Mouse (Mus musculus): ENCODE results near the gene Capn15. TPM values are rescaled to one million over a fixed set of nuclear protein-coding genes. Genes with fewer than 3 reads are reported as not detected.

The Capn15 gene
- polyA plus RNA-seq (2017; shearing (Covaris generic)), result 1 to 10 TPM; 5.3 to 6.6 TPM

GRCm38 (mm10) chr17:25985306-25986294 lies at the start of gene Capn15:
Gene Capn15, minus strand, starts transcription at chr17:25985796.
- ATAC-seq, result peak; percentile 98

DNA sequence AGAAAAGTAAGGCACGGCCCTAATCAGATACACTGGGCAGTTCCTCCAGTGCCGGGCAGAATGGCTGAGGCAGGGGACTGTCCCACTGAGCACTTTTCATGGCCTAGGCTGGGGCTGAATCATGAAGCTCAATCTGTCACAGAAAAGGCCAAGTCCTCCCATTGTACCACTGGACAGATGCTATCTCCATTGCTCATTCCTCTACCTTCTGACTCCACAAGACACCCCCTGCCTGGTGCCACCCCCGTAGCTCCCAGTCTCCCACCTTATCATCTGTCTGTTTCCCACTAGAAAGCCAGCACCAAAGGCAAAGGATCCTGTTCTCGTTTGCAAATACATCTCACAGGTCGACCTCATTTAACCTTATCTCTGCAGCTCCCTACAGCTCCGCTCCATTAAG lies 46.4 kb upstream of the Capn15 start:
- no peak for ATAC-seq

DNA sequence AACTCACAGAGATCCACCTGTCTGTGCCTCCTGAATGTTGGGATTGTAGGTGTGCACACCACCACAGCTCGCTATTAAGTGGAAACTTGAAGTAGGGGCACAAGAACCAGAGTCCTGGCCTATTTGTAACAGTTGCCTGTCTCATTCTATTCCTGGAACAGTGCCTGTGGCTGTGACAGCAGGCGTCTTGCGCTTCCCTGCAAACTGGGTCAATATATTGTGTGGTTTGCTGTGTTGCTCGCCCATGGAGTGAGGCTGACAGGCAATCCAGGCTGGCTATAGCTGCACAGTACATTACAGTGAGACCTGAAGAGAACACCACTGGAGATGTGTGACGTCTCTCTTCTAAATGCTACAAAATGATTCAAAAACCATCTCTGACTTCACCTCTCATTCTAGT lies 46.0 kb upstream of the Capn15 start:
- no peak for ATAC-seq

DNA sequence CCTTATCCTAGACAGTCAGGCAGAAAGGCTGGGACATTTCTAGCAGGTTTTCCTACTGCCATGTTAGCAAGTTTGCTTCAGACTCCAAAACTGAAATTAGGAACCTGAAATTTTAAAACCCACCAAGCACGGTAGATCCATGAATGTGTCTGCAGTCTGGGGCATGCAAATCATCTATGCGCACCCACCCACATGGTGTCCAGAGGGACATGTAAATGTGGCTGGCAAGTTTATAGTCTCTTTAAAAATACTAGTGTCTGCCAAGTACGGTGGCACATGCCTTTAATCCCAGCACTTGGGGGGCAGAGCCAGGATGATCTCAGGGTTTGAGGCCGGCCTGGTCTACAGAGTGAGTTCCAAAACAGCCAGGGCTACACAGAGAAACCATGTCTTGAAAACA lies 42.7 kb upstream of the Capn15 start:
- no peak for ATAC-seq

DNA sequence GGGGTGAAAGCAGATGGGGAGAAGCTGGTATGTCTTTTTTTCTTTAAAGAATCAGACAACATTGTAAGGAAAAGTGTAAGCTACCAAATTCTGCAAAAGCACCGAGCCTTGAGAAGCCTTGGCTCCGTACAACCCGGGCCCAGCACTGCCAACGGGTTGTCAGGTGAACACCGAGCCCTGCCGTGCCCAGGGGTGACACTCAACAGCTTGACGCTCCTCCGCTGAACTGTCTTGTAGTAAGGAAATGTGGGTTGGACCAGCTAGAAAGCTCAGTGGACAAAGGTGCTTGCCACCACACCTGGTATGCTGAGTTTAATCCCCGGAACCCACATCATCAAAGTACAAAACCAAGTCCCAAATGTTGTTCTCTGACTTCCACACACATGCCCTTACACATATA lies 39.1 kb upstream of the Capn15 start:
- ATAC-seq, result no peak

- ATAC-seq, result no peak
Measured at GRCm38 (mm10) chr17:26023966-26024365, 38.4 kb upstream of the Capn15 start.

GRCm38 (mm10) chr17:26023181-26023580 lies 37.6 kb upstream of the Capn15 start:
- ATAC-seq, result no peak

DNA sequence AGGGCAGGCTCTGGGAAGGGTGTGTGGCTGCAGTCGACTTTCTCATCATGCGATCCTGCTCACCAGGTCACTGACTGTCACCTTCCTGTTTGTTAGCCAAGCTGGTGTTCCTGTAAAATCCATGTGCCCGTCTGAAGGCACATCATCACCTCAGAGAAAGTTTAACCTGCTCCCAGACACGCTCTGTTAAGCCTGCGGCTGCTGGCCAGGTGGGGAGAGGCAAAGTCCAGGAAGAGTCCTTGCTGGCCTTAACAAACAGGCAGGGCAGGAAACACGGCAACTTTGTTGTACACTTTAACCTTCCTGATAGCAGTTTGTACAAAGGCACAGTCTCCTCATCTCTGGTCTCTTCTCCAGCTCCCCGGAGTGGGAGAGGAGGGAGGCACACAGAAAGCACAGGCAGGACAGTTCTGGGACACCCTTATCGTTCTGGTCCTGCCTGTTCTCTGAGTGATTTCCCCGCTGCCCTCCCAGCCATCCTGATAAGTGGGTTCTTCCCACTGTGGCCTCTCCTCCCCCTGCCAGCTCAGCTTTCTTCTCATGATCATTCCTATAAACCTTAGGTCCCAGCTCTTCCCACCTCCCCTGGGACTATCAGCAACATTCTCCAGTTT lies 36.2 kb upstream of the Capn15 start:
- ATAC-seq, result no peak

GRCm38 (mm10) chr17:26020848-26021347 lies 35.3 kb upstream of the Capn15 start:
- ATAC-seq, result peak; percentile 14

DNA sequence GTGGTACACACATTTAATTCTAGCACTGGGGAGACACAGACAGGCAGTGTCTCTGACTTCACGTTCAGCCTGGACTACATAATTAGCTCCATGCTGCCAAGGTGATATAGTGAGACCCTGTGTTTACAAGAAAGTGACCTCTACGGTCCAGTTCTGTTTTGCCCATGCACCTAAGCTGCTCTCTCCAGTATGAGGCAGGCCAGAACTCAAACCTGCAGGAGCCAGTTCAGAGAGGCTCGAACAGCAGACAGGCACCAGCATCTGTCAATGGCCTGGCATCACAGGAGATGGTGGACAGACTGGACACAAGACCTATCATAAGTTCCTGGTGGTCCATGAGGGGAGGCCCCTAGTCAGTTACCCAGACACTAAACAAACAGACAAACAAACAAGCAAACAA lies 32.8 kb upstream of the Capn15 start:
- ATAC-seq, result no peak

GRCm38 (mm10) chr17:26017949-26018348 lies 32.4 kb upstream of the Capn15 start:
- ATAC-seq, result no peak

- no peak for ATAC-seq
Measured at GRCm38 (mm10) chr17:26017021-26017420, 31.4 kb upstream of the Capn15 start.

- ATAC-seq, result no peak
Measured at GRCm38 (mm10) chr17:26013711-26014110, 28.1 kb upstream of the Capn15 start.

- peak; percentile 88 for ATAC-seq
Measured at GRCm38 (mm10) chr17:26011841-26012460, 26.4 kb upstream of the Capn15 start.

DNA sequence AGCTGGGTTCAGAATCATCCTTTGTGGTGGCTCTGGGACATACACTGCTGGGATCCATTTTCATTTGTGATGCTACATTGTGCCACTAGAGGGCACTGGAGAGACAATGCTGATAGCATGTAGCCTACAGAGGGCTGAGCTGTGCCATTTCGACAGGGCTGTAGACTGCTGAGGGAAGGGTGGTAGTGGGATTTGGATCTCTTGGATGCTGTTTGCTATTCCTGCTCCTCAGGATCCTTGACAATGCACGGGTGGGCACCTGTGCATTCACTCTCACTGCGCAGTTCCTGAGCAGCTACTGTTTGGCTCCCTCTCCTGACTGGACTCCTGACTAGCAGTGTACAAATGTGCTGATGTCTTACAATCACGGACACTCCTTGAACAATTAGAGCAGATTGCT lies 23.9 kb upstream of the Capn15 start:
- ATAC-seq, result peak; percentile 67

DNA sequence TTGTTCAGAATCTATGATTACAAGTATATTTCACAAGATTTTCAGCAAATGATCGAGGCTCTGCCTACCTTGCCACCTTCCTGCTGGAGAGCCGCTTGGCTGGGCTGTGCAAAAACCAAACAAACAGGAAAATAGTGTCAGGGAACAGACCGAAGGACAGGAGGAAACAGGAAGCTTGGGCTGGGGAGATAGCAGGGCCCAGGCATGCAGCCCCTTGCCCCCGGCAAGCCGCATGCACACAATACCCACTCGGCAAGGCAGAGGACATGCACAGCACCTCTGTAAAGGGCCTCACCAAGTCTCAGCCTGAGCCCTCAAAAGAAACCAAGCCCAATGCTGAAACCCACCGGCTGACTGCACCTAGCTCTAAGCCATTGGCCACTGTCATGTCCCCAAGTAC lies 23.2 kb upstream of the Capn15 start:
- no peak for ATAC-seq

- no peak for ATAC-seq
Measured at GRCm38 (mm10) chr17:26008331-26008730, 22.7 kb upstream of the Capn15 start.

- ATAC-seq, result no peak
Measured at GRCm38 (mm10) chr17:26007646-26008045, 22.1 kb upstream of the Capn15 start.

- no peak for ATAC-seq
Measured at GRCm38 (mm10) chr17:26005731-26006450, 20.3 kb upstream of the Capn15 start.

DNA sequence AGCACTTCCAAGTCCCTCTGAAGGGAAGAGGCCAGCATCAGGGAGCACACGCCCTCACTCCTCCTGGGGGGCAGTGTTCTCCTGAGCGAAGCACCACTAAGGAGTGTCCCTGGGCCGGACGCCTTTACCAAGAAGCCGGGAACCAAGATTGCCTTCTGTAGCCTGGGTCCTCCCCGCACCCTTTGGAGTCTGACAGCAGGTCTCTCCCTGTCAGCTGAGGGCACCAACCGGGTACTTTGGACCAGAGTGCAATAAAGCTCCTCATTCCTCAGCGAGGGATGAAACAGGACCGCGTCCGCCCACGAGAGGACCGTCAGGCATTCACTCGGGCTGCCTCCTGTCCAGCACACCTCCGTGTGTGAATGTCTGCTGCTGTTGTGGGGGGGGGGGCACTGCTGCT lies 19.1 kb upstream of the Capn15 start:
- ATAC-seq, result no peak

DNA sequence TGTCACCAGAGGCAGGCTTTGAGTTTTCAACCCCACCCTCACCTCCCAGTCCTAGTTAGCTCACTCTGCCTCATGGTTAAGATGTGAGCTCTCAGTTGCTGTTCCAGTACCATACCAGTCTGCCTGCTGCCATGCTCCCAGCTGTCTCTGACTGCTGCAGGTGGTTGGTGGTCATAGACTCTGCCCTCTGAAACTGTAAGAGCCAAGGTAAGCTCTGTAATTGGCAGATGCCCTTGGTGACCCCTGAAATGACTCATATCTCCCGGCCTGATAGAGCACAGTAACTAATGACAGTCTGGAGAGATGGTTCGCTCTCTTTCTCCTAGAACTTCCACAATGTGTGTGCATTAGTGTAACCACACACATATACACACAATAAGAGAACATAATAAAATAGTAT lies 18.3 kb upstream of the Capn15 start:
- ATAC-seq, result no peak

- ATAC-seq, result no peak
Measured at GRCm38 (mm10) chr17:25998425-25998824, 12.8 kb upstream of the Capn15 start.

GRCm38 (mm10) chr17:25993489-25993888 lies 7.9 kb upstream of the Capn15 start:
- no peak for ATAC-seq

Measured in CD4-positive, CD25-positive, alpha-beta regulatory T cell, adult 4 months (primary cell).